Mouse (Mus musculus) heart, embryonic 14.5 days (tissue): ENCODE results near the gene Shisa4. TPM values are rescaled to one million over a fixed set of nuclear protein-coding genes. Genes with fewer than 3 reads are reported as not detected.
A peak's percentile ranks its signal among the peaks of the same experiment; 100 is the strongest.

Source experiments
- ATAC-seq: fragments of 200-750 bp; cut with Nextera tagmentation; 2 replicates; pipeline ENCODE4 v1.8.0; 2017; ENCODE audit warnings: low read depth, moderate TSS enrichment; ENCODE audit not compliant: insufficient number of reproducible peaks, insufficient read depth, low FRiP score
- H3K27ac ChIP-seq, 2 experiments: fragments of 200-500 bp in 1 of 2; fragments of 300-500 bp in 1 of 2; sonication (generic) in 1 of 2; replicated peaks in 1 of 2; 2 replicates each; pipeline ENCODE4 v1.5.1; 2012 to 2014; ENCODE audit warnings: low read depth in 2 of 2, low read length in 2 of 2, control low read depth in 1 of 2, mild to moderate bottlenecking in 1 of 2, mixed read lengths in 1 of 2; ENCODE audit not compliant: control insufficient read depth in 1 of 2, insufficient read depth in 1 of 2
- H3K27me3 ChIP-seq: fragments of 300-500 bp; sonication (generic); 2 replicates; pipeline ENCODE4 v1.6.1; 2014; ENCODE audit warnings: mild to moderate bottlenecking, low read length, control low read depth; ENCODE audit not compliant: control insufficient read depth, insufficient read depth
- H3K36me3 ChIP-seq: fragments of 300-500 bp; sonication (generic); 2 replicates; pipeline ENCODE4 v1.6.1; 2014; ENCODE audit warnings: mild to moderate bottlenecking, control low read depth, low read length, mixed read lengths; ENCODE audit not compliant: control insufficient read depth, insufficient read depth
- H3K4me1 ChIP-seq, 2 experiments: fragments of 200-500 bp in 1 of 2; fragments of 300-500 bp in 1 of 2; sonication (generic) in 1 of 2; 2 replicates each; pipeline ENCODE4 v1.6.1; 2012 to 2014; ENCODE audit warnings: low read length in 2 of 2, control low read depth in 1 of 2, mixed read lengths in 1 of 2; ENCODE audit not compliant: control insufficient read depth in 2 of 2, insufficient read depth in 2 of 2
- H3K4me2 ChIP-seq: fragments of 300-500 bp; sonication (generic); 2 replicates; pipeline ENCODE4 v1.6.1; 2014; ENCODE audit warnings: mild to moderate bottlenecking, low read length
- H3K4me3 ChIP-seq, 2 experiments: fragments of 200-500 bp in 1 of 2; fragments of 300-500 bp in 1 of 2; sonication (generic) in 1 of 2; 2 replicates each; pipeline ENCODE4 v1.5.1; 2012 to 2014; ENCODE audit warnings: low read length in 2 of 2, mild to moderate bottlenecking in 2 of 2, control low read depth in 1 of 2, low read depth in 1 of 2, moderate library complexity in 1 of 2; ENCODE audit not compliant: control insufficient read depth in 1 of 2, insufficient read depth in 1 of 2
- H3K9ac ChIP-seq: fragments of 300-500 bp; sonication (generic); 2 replicates; pipeline ENCODE4 v1.6.1; 2014; ENCODE audit warnings: mild to moderate bottlenecking, low read length
- H3K9me3 ChIP-seq: fragments of 300-500 bp; sonication (generic); 2 replicates; pipeline ENCODE4 v1.6.1; 2016; ENCODE audit warnings: low read length, control low read depth; ENCODE audit not compliant: control insufficient read depth
- WGBS: fragments of 180-500 bp; shearing (Covaris S2); extraction: QIAGEN DNeasy Blood & Tissue Kit; methylation state at CpG from one replicate; pipeline ENCODE4 v1.1.7; 2014; 5-methylcytosine and 5-hydroxymethylcytosine counted together
- polyA plus RNA-seq: library from polyadenylated mRNA; unstranded; fragments of >200 nt; fragmentation: Nextera tagmentation; extraction: Ambion mirVana; gene quantifications from 2 replicates; pipeline ENCODE4 v1.2.1, GENCODE M21; 2014

Gene Shisa4
- polyA plus RNA-seq, result 16.7 and 22.5 TPM in 2 replicates

- Histone ChIP-seq H3K9ac (peak within 1 kb of the TSS; percentile 82), H3K27ac (peak within 1 kb of the TSS; percentile 0 to 54; a peak in 1 of 4 replicates), H3K4me1 (peaks cover 23 to 29% of the 10 kb centered on the region in 2 experiments), H3K4me3 (peak within 1 kb of the TSS; percentile 54 to 72), H3K4me2 (peak within 1 kb of the TSS; percentile 91), H3K9me3 (no peaks in the 10 kb centered on the region), H3K27me3 (no peaks in the 10 kb centered on the region; the same call in 1 of the 2 replicates), H3K36me3 (no peaks in the 10 kb centered on the region)
- WGBS, result 3% methylated on average over 33 of the region's 38 CpGs
- peak; percentile 82 for ATAC-seq
Measured at GRCm38 (mm10) chr1:135374868-135375581, at the start of gene Shisa4. Gene Shisa4 (minus strand): TSS chr1:135375237.

- H3K27me3 ChIP-seq, result no peaks in the 10 kb centered on the region
- peaks cover 69% of the 10 kb centered on the region for H3K36me3 ChIP-seq
- H3K4me2 ChIP-seq, result no peak overlapping the region
- no peak for ATAC-seq
- WGBS, result 88% methylated on average over 6 of the region's 6 CpGs
- H3K4me1 ChIP-seq, result peaks cover 0 to under 1% of the 10 kb centered on the region in 2 experiments; a peak in 2 of 4 replicates
- no peak overlapping the region for H3K9ac ChIP-seq
- no peaks in the 10 kb centered on the region for H3K9me3 ChIP-seq
- no peak overlapping the region for H3K27ac ChIP-seq
- H3K4me3 ChIP-seq, result no peak overlapping the region
Measured at GRCm38 (mm10) chr1:135422772-135423171, 47.7 kb upstream of the Shisa4 start.

- Histone ChIP-seq H3K27me3 (no peaks in the 10 kb centered on the region), H3K4me2 (no peak overlapping the region), H3K36me3 (peaks cover 86% of the 10 kb centered on the region), H3K4me3 (no peak overlapping the region), H3K27ac (peak overlapping the region; percentile 26 to 57; a peak in 3 of 4 replicates), H3K4me1 (peaks cover 13 to 30% of the 10 kb centered on the region in 2 experiments), H3K9ac (no peak overlapping the region), H3K9me3 (no peaks in the 10 kb centered on the region)
- ATAC-seq, result no peak
Measured at GRCm38 (mm10) chr1:135413996-135414395, 39.0 kb upstream of the Shisa4 start.

GRCm38 (mm10) chr1:135412130-135412529, 37.1 kb upstream of the Shisa4 start:
- no peak for ATAC-seq
- H3K4me3 ChIP-seq, result no peak overlapping the region
- peaks cover 85% of the 10 kb centered on the region for H3K36me3 ChIP-seq
- no peaks in the 10 kb centered on the region for H3K27me3 ChIP-seq
- peaks cover 13 to 30% of the 10 kb centered on the region in 2 experiments for H3K4me1 ChIP-seq
- 64% methylated on average over 4 of the region's 4 CpGs for WGBS
- H3K4me2 ChIP-seq, result no peak overlapping the region
- no peak overlapping the region for H3K9ac ChIP-seq
- H3K27ac ChIP-seq, result 0 out of 4 replicates have a peak overlapping the region, but pooled peaks of 1 of the 2 experiments have one; percentile 72
- no peaks in the 10 kb centered on the region for H3K9me3 ChIP-seq

- Histone ChIP-seq H3K27me3 (no peaks in the 10 kb centered on the region), H3K4me2 (no peak overlapping the region), H3K4me3 (no peak overlapping the region), H3K27ac (peak overlapping the region; percentile 72 to 86), H3K9ac (peak overlapping the region; percentile 28; the same call in 1 of the 2 replicates), H3K4me1 (peaks cover 13 to 30% of the 10 kb centered on the region in 2 experiments), H3K36me3 (peaks cover 85% of the 10 kb centered on the region), H3K9me3 (no peaks in the 10 kb centered on the region)
- peak; percentile 74 for ATAC-seq
- WGBS, result 31% methylated on average over 2 of the region's 2 CpGs
Measured at GRCm38 (mm10) chr1:135410967-135411366, 35.9 kb upstream of the Shisa4 start.

- H3K4me1 ChIP-seq, result peaks cover 12 to 24% of the 10 kb centered on the region in 2 experiments
- H3K9ac ChIP-seq, result no peak overlapping the region
- no peaks in the 10 kb centered on the region for H3K27me3 ChIP-seq
- no peak for ATAC-seq
- H3K9me3 ChIP-seq, result no peaks in the 10 kb centered on the region
- H3K27ac ChIP-seq, result no peak overlapping the region
- 90% methylated on average over 4 of the region's 4 CpGs for WGBS
- H3K4me3 ChIP-seq, result no peak overlapping the region
- H3K4me2 ChIP-seq, result no peak overlapping the region
- peaks cover 88% of the 10 kb centered on the region for H3K36me3 ChIP-seq
Measured at GRCm38 (mm10) chr1:135408973-135409372, 33.9 kb upstream of the Shisa4 start.

GRCm38 (mm10) chr1:135405356-135405755, 30.3 kb upstream of the Shisa4 start:
- peaks cover 100% of the 10 kb centered on the region for H3K36me3 ChIP-seq
- no peak for ATAC-seq
- 66% methylated on average over 7 of the region's 7 CpGs for WGBS
- H3K27me3 ChIP-seq, result no peaks in the 10 kb centered on the region
- H3K4me3 ChIP-seq, result no peak overlapping the region
- no peaks in the 10 kb centered on the region for H3K9me3 ChIP-seq
- no peak overlapping the region for H3K4me2 ChIP-seq
- no peaks in the 10 kb centered on the region for H3K4me1 ChIP-seq
- peak overlapping the region in 1 of 2 experiments; percentile 21; a peak in 1 of 4 replicates for H3K27ac ChIP-seq
- no peak overlapping the region for H3K9ac ChIP-seq
